Mouse (Mus musculus) embryonic facial prominence, embryonic 13.5 days (tissue): Measurements from ENCODE around the gene Moxd1. TPM values are rescaled to one million over a fixed set of nuclear protein-coding genes. Genes with fewer than 3 reads are reported as not detected.

ENCODE experiments used
- ATAC-seq: fragments of 200-750 bp; cut with Nextera tagmentation; 2 replicates; pipeline ENCODE4 v1.8.0; 2017; ENCODE audit warnings: low read depth; ENCODE audit not compliant: insufficient number of reproducible peaks, insufficient read depth, low FRiP score, low TSS enrichment
- H3K27ac ChIP-seq: fragments of 300-500 bp; sonication (generic); 2 replicates; pipeline ENCODE4 v1.5.1; 2015; ENCODE audit warnings: moderate library complexity, mild to moderate bottlenecking, inconsistent platforms
- H3K27me3 ChIP-seq: fragments of 300-500 bp; sonication (generic); 2 replicates; pipeline ENCODE4 v1.6.1; 2015; ENCODE audit warnings: mild to moderate bottlenecking, inconsistent platforms
- H3K36me3 ChIP-seq: fragments of 300-500 bp; sonication (generic); 2 replicates; pipeline ENCODE4 v1.6.1; 2015; ENCODE audit warnings: mild to moderate bottlenecking, inconsistent platforms
- H3K4me1 ChIP-seq: fragments of 300-500 bp; sonication (generic); 2 replicates; pipeline ENCODE4 v1.6.1; 2015; ENCODE audit warnings: inconsistent platforms
- H3K4me2 ChIP-seq: fragments of 300-500 bp; sonication (generic); 2 replicates; pipeline ENCODE4 v1.6.1; 2015; ENCODE audit warnings: moderate library complexity, mild to moderate bottlenecking, inconsistent platforms
- H3K4me3 ChIP-seq: fragments of 300-500 bp; sonication (generic); 2 replicates; pipeline ENCODE4 v1.5.1; 2015; ENCODE audit warnings: mild to moderate bottlenecking, inconsistent platforms
- H3K9ac ChIP-seq: fragments of 300-500 bp; sonication (generic); 2 replicates; pipeline ENCODE4 v1.6.1; 2015; ENCODE audit warnings: mild to moderate bottlenecking, inconsistent platforms
- H3K9me3 ChIP-seq: fragments of 300-500 bp; sonication (generic); 2 replicates; pipeline ENCODE4 v1.6.1; 2016; ENCODE audit warnings: inconsistent platforms
- WGBS: fragments of 180-500 bp; shearing (Covaris S2); methylation state at CpG from one replicate; pipeline ENCODE4 v1.1.7; 2015; ENCODE audit warnings: mixed read lengths; 5-methylcytosine and 5-hydroxymethylcytosine counted together
- polyA plus RNA-seq: library from polyadenylated mRNA; unstranded; fragments of >200 nt; fragmentation: Nextera tagmentation; extraction: Ambion mirVana; gene quantifications from 2 replicates; pipeline ENCODE4 v1.2.1, GENCODE M21; 2015

Moxd1 gene
- polyA plus RNA-seq = 27.5 and 30.8 TPM in 2 replicates

DNA sequence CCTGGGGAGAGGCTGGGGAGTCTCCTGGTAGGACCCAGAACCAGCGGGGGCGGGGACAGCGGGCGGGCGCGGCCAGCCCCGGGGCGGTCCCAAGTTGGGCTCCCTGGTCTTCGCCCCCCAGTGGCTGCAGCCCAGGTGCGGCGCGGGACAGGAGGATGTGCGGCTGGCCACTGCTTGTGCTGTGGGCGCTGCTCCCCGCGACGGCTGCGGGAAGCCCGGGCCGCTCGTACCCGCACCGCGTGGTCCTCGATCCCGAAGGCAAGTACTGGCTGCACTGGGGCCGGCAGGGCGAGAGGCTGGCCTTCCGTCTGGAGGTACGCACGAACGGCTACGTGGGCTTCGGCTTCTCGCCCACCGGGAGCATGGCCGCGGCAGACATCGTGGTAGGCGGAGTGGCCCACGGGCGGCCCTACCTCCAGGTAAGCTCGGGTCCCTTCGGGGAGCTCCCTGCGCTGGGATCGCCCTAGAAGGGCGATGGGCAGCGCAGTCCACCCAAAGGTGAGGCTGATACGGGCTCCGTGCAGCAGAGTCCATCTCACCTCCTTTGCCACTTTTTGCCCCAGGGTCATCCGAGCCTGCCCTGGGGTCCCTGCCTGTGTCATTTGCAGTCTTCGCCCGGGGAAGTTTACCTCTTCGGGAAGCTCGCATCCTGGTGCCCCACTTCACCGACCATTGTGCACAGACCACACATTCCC, at the start of gene Moxd1:
Moxd1 (plus strand) TSS at position 69 of the 695 bp plus-strand sequence.
- Histone ChIP-seq H3K36me3 (no peaks in the 10 kb centered on the region), H3K27ac (no peak within 1 kb of the TSS), H3K9ac (peak within 1 kb of the TSS; percentile 68), H3K27me3 (peaks cover 44% of the 10 kb centered on the region), H3K9me3 (no peaks in the 10 kb centered on the region), H3K4me3 (peak within 1 kb of the TSS; percentile 53), H3K4me2 (peak within 1 kb of the TSS; percentile 91), H3K4me1 (peaks cover 15% of the 10 kb centered on the region)
- ATAC-seq = peak; percentile 37; the same call in 1 of the 2 replicates
- WGBS = under 1% methylated on average over 56 of the region's 56 CpGs

GRCm38 (mm10) chr10:24190392-24190791, 32.9 kb upstream of the Moxd1 start:
- no peak overlapping the region for H3K27ac ChIP-seq
- H3K9ac ChIP-seq = no peak overlapping the region
- H3K4me2 ChIP-seq = no peak overlapping the region
- H3K36me3 ChIP-seq = peaks cover 27% of the 10 kb centered on the region
- 58% methylated on average over 7 of the region's 7 CpGs for WGBS
- H3K4me1 ChIP-seq = peaks cover 6% of the 10 kb centered on the region; the same call in 1 of the 2 replicates
- no peaks in the 10 kb centered on the region for H3K9me3 ChIP-seq
- H3K4me3 ChIP-seq = no peak overlapping the region
- no peaks in the 10 kb centered on the region for H3K27me3 ChIP-seq
- no peak for ATAC-seq

DNA sequence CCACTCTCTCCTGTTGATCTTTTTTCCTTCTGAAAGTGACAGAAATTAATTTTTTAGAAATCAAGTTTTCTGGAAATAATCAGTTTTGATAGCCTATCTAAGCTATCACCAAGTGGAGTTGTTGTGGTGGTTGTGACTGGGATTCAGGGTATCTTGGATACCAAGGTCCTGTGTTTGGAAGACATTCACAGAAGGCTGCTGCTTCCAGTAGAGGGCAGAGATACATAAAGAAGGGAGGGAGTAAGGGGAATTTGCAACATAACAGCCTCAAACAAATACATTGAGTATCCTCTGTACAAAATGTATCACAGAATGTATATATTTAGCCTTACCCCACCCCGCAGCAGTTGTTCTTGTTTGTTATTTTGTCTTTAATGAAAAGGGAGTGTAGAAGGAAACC, 31.3 kb upstream of the Moxd1 start:
- no peak for ATAC-seq
- no peaks in the 10 kb centered on the region for H3K27me3 ChIP-seq

GRCm38 (mm10) chr10:24199303-24199702, 24.0 kb upstream of the Moxd1 start:
- H3K9ac ChIP-seq = no peak overlapping the region
- H3K4me3 ChIP-seq = no peak overlapping the region
- H3K4me2 ChIP-seq = no peak overlapping the region
- 77% methylated on average over 12 of the region's 12 CpGs for WGBS
- H3K4me1 ChIP-seq = no peaks in the 10 kb centered on the region
- no peaks in the 10 kb centered on the region for H3K27me3 ChIP-seq
- H3K27ac ChIP-seq = no peak overlapping the region
- no peak for ATAC-seq
- no peaks in the 10 kb centered on the region for H3K9me3 ChIP-seq
- no peaks in the 10 kb centered on the region for H3K36me3 ChIP-seq

More for the DNA sequence above, 31.3 kb upstream of the Moxd1 start:
- Histone ChIP-seq H3K9me3 (no peaks in the 10 kb centered on the region), H3K4me3 (no peak overlapping the region), H3K27ac (no peak overlapping the region; the same call in 1 of the 2 replicates), H3K9ac (no peak overlapping the region), H3K36me3 (peaks cover 11% of the 10 kb centered on the region), H3K4me2 (no peak overlapping the region), H3K4me1 (peaks cover 6% of the 10 kb centered on the region; the same call in 1 of the 2 replicates)
- WGBS = 50% methylated on average over 1 of the region's 1 CpGs

DNA sequence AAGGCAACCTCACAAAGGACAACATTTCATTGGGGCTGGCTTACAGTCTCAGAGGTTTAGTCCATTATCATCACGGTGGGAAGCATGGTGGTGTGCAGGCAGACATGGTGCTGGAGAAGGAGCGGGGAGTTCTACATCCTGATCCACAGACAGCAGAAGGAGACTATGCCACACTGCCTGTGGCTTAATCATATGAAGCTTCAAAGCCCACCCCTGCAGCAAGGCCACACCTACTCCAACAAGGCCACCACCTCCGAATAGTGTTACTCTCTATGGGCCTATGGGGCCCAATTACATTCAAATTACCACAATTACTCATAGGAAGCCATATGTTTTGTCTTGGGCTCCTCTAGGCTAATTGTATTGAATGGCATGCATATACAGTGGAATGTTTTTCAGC, 23.2 kb upstream of the Moxd1 start:
- no peaks in the 10 kb centered on the region for H3K9me3 ChIP-seq
- H3K27me3 ChIP-seq = no peaks in the 10 kb centered on the region
- H3K4me3 ChIP-seq = no peak overlapping the region

GRCm38 (mm10) chr10:24210075-24210474, 13.2 kb upstream of the Moxd1 start:
- no peak overlapping the region for H3K4me3 ChIP-seq
- H3K36me3 ChIP-seq = no peaks in the 10 kb centered on the region
- no peaks in the 10 kb centered on the region for H3K27me3 ChIP-seq
- no peaks in the 10 kb centered on the region for H3K9me3 ChIP-seq
- no peak for ATAC-seq
- WGBS = 78% methylated on average over 6 of the region's 6 CpGs
- no peak overlapping the region for H3K27ac ChIP-seq
- no peak overlapping the region for H3K9ac ChIP-seq
- no peak overlapping the region for H3K4me2 ChIP-seq
- H3K4me1 ChIP-seq = no peaks in the 10 kb centered on the region; the same call in 1 of the 2 replicates

More for the DNA sequence above, 23.2 kb upstream of the Moxd1 start:
- no peak overlapping the region for H3K27ac ChIP-seq
- no peak overlapping the region for H3K4me2 ChIP-seq
- no peak overlapping the region for H3K9ac ChIP-seq
- no peaks in the 10 kb centered on the region for H3K36me3 ChIP-seq
- no peaks in the 10 kb centered on the region for H3K4me1 ChIP-seq
- whole genome bisulfite sequencing = 71% methylated on average over 3 of the region's 3 CpGs
- ATAC-seq = no peak

DNA sequence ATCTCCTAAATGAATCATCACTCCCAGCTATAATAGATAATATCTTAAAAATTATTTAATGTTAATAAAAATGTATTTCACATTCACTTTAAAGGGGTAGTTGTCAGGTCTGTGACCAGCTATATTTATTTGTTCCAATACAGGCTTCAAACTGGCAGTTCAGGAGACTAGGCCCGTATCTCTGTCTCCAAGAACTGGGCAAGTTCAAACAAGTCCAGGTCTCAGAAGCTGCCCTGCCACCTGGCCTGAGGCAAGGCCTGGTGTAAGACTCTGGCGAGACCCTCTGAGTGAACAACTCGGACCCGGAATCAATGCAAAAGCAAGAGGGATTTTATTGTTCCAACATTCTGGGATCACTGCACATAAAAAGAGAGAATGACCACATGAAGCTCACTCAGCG, 10.0 kb upstream of the Moxd1 start:
- WGBS = 65% methylated on average over 5 of the region's 5 CpGs
- Histone ChIP-seq H3K27me3 (no peaks in the 10 kb centered on the region), H3K9ac (no peak overlapping the region), H3K4me3 (no peak overlapping the region), H3K4me1 (no peaks in the 10 kb centered on the region; the same call in 1 of the 2 replicates), H3K27ac (no peak overlapping the region), H3K36me3 (no peaks in the 10 kb centered on the region), H3K9me3 (no peaks in the 10 kb centered on the region), H3K4me2 (no peak overlapping the region)
- ATAC-seq = no peak

DNA sequence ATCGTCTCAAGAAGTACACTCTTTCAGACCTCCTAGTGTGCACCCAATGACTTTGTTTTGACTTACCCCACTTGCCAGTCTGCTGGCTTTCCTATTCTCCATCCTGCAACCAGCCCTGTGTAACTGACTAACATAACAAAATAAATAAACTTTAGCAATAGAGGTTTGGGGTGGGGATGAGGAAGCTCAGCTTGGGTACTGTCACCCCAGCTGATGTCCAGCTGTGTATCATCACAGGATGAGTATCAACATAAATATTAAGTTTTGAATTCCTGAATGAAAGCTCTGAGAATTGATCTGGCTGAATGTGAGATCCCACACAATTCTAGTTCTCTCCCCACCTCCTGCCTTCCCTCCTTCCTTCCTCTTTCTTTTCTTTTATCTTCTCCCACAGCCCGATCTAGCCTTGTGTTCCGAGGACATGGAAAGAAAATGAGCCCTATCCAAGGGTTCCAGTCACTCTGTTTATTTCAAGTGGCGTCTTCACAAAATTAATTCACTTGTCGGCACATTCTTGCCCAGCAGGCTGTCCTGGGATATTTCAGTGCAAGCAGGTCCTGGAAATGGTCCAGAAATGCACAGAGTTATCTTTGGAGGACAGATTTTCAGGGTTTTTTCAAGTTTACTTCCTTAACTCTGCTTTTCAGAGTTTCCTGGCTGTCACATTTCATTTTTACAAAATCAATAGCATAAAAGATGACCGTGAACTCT, 5.6 kb upstream of the Moxd1 start:
- no peak overlapping the region for H3K27ac ChIP-seq
- H3K36me3 ChIP-seq = no peaks in the 10 kb centered on the region
- no peak overlapping the region for H3K4me2 ChIP-seq
- H3K4me3 ChIP-seq = no peak overlapping the region
- 61% methylated on average over 6 of the region's 6 CpGs for WGBS
- H3K27me3 ChIP-seq = peaks cover 13% of the 10 kb centered on the region
- H3K4me1 ChIP-seq = no peaks in the 10 kb centered on the region
- ATAC-seq = no peak
- H3K9ac ChIP-seq = no peak overlapping the region
- H3K9me3 ChIP-seq = no peaks in the 10 kb centered on the region

DNA sequence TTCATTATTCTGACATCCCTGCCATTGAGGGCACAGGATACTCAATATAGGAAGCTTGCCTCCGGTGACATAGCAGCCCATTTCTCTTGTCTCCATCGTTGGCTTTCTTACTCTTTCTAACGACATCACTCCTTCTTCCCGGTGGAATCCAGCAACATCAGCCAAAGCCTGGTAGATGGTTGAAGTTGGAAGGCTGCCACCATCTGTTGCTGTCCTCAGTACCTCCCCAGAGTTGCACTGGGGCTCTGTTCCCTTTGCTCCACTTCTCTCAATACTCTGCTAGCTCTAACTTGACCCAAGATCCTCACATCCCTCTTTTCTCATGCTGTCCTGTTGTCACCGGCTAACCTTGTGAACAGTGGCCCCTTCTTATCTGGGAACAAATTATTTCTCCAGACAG, 2.4 kb upstream of the Moxd1 start:
- ATAC-seq = no peak
- H3K4me2 ChIP-seq = no peak overlapping the region
- no peak overlapping the region for H3K4me3 ChIP-seq
- H3K9ac ChIP-seq = no peak overlapping the region
- WGBS = 89% methylated on average over 5 of the region's 5 CpGs
- no peaks in the 10 kb centered on the region for H3K9me3 ChIP-seq
- H3K36me3 ChIP-seq = no peaks in the 10 kb centered on the region
- H3K27ac ChIP-seq = no peak overlapping the region
- peaks cover 15% of the 10 kb centered on the region for H3K4me1 ChIP-seq
- peaks cover 41% of the 10 kb centered on the region for H3K27me3 ChIP-seq

DNA sequence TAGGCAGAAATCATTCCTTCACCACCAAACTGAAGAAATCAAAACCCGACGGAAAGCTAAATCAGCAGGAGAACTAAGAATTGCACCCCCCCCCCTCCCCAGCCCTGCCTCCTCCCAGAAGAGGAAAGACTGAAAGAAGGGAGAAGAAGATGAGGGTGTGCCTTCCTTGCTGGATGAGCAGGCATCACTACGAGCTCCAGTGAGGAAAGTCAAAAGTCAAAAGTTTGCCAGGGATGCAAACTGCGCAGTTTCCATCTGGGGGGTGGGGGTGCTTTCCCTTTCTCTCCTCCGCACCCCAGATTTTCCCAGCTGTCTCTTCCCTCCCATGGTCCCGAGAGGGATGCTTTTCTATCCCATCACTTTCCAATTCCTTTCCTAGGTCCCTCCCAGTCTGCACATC, 406 bp upstream of the Moxd1 start:
- ATAC-seq = no peak

DNA sequence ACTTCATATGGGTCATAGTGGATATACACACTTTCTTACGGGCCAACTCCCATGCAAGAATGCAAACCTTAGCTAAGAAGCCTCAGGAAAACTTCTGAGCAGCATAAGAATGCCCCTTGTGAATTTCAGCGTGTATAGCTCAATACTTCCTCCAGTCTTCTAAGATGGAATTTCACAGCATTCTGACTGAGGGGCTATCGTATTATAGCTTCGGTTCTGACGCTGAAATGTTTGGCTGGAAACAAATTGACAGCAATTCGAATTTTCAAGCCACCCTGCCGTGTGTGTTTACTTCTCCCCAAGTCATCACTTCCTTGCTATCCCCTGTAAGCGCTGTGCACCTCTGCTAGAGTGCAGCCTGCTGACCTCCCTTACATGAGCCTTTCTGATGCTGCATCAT, 1.3 kb downstream of the Moxd1 start:
- Histone ChIP-seq H3K9ac (no peak overlapping the region), H3K36me3 (no peaks in the 10 kb centered on the region), H3K27me3 (peaks cover 46% of the 10 kb centered on the region), H3K27ac (no peak overlapping the region), H3K4me3 (peak overlapping the region; percentile 53), H3K4me1 (peaks cover 15% of the 10 kb centered on the region), H3K9me3 (no peaks in the 10 kb centered on the region), H3K4me2 (peak overlapping the region; percentile 91)
- no peak for ATAC-seq
- WGBS = 14% methylated on average over 8 of the region's 8 CpGs

More for the DNA sequence above, 406 bp upstream of the Moxd1 start:
- no peak overlapping the region for H3K27ac ChIP-seq
- peak overlapping the region; percentile 53 for H3K4me3 ChIP-seq
- peaks cover 41% of the 10 kb centered on the region for H3K27me3 ChIP-seq
- H3K4me2 ChIP-seq = peak overlapping the region; percentile 91
- peak overlapping the region; percentile 68 for H3K9ac ChIP-seq
- 12% methylated on average over 6 of the region's 6 CpGs for WGBS
- H3K9me3 ChIP-seq = no peaks in the 10 kb centered on the region
- H3K36me3 ChIP-seq = no peaks in the 10 kb centered on the region
- peaks cover 15% of the 10 kb centered on the region for H3K4me1 ChIP-seq
